Mouse (Mus musculus) layer of hippocampus, adult 9-10 months (tissue): ENCODE results near the gene Rgma.

Source experiments
- DNase-seq: peaks from one replicate; pipeline ENCODE4 v3.0.0; 2022; ENCODE audit warnings: low spot score

Gene Rgma

DNA sequence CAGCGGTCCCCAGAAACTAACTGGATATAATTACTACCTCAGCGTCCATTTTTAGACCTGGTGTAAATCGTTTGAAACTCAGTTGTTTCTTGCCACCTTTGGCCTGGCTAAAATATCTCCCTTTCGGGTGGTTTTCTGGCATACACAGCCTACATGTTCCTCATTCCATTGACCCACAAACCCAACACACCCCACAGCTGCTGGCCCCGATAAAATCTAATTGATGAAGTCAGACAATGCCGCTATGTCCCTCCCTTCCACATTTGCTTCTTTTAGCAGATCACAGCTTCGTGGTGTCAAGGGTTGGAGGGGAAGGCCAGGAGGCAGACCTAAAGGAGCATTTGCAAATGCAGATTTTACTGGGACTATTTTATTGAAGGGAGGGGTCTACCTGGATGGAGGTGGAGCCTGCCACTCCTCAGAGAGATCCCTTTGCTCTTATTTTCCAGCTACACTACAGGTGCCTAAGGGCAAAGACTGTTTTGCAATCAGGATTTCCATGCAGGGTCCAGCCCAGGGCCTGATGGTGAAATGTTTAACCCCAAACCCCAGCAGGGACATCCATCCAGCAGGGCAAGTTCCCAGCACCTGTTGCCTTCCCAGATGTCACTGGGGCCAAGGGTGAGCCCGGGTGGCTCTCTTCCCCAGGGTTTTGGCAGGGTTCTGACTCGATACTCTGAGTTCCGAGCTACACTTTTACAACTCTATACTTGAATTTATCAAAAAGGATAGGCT lies 3.6 kb upstream of the Rgma start:
- DNase-seq: no peak

- no peak for DNase-seq
These were observed 2.8 kb upstream of the Rgma start for GRCm38 (mm10) chr7:73372352-73372970.

DNA sequence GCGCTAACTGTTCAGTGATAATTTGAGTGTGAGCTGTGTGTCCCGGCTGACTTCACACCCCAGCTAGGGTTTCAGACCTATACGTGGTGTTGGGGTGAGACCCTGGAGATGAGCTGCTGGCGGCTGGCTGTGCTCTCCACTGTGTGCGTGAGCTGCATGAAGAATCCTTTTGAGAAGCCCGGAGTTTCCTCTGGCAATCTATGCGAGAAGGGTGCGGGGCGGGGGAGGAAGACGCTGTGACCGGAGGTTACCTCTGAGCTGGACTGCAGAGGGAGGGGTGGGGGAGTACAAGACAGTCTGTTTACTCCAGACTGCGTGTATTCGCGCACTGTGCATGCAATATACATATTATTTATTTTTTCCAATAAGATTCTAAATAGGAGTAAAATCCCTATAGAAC lies 582 bp upstream of the Rgma start:
- DNase-seq: no peak

GRCm38 (mm10) chr7:73376101-73377001 lies 1.0 kb downstream of the Rgma start:
- peak; percentile 94 for DNase-seq

DNA sequence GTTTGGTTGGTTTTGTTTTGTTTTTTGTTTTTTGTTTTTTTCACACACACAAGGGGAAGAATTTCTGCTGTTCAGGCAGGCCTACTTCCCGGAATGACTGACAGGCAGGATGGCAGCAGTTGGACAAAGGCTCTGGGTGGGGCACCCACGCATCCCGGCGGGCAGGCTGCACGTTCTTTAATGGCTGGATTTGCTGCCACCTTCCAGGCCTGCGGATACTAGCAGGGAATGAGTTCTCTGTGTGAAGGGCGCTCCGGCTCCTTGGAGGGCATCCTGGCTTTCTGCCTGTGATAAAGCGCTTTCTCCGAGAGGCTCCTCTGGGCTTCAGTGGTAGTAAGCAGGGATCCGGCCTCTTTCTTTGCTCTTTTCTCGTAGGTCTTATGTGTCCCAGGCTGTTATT lies 2.0 kb downstream of the Rgma start:
- no peak for DNase-seq

DNA sequence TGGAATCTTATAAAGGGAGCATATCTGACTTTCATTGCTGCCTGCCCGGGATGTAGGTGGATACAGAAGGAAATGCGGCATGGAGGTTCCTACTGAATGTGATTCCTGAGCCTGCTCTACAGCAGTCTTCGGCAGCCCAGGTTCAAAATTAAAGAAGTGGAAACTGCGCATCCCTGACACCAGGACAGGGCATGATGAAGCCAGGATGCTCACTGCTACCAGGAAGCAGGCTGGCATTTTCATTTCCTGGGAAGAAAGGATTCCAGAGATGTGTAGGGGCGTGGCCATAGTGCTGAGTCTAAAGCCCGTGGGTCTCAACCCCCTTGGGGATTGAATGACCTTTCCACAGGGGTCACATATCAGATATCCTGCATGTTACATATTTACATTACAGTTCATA lies 2.7 kb downstream of the Rgma start:
- DNase-seq: no peak

GRCm38 (mm10) chr7:73382843-73383242 lies 7.5 kb downstream of the Rgma start:
- DNase-seq: no peak

- no peak for DNase-seq
These were observed 13.6 kb downstream of the Rgma start for GRCm38 (mm10) chr7:73388866-73389265.

- no peak for DNase-seq
These were observed 14.1 kb downstream of the Rgma start for GRCm38 (mm10) chr7:73389419-73389818.

DNA sequence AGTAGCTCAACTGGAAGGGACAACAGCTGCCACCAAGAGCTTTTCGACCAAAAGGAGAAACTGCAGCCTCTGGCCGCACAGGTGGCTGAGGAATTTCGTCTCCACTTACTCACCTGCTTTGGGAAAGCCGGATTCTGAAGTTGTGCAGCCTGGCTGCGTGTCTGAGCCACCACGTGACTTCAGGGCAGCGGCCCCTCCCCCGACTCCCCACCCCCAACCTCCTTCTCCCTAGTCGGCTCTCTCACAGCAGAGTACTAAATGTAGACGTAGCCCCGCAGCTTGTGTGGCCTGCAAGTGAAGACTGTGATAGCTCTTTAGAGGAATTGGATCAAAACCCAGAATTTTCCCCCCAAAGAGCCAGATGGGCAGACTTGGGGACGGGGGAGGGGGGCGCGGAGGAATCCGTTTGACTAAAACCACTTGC lies 14.6 kb downstream of the Rgma start:
- no peak for DNase-seq

GRCm38 (mm10) chr7:73390426-73391001 lies 15.2 kb downstream of the Rgma start:
- no peak for DNase-seq

DNA sequence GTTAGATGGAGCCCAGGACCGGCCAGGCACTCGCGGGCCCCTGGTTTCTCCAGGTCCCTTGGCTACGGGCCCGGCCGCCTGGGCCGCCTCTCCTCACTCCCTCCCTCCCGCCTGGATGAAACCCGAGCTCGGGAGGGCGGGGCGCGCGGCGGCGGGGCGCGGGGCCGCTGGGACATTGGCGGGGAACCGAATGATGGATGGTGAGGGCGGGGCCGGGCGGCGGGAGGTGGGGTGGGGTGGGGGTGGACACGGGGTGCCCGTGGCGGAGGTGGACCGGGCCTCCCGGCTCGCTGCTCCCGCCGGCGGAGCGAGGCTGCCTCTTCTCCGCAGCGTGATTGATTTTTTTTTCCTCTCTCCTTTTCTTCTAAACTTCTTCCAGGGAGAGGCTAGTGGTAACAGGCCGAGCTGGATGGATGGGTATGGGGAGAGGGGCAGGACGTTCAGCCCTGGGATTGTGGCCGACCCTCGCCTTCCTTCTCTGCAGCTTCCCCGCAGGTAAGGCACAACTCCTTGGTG lies 15.8 kb downstream of the Rgma start:
- no peak for DNase-seq

DNA sequence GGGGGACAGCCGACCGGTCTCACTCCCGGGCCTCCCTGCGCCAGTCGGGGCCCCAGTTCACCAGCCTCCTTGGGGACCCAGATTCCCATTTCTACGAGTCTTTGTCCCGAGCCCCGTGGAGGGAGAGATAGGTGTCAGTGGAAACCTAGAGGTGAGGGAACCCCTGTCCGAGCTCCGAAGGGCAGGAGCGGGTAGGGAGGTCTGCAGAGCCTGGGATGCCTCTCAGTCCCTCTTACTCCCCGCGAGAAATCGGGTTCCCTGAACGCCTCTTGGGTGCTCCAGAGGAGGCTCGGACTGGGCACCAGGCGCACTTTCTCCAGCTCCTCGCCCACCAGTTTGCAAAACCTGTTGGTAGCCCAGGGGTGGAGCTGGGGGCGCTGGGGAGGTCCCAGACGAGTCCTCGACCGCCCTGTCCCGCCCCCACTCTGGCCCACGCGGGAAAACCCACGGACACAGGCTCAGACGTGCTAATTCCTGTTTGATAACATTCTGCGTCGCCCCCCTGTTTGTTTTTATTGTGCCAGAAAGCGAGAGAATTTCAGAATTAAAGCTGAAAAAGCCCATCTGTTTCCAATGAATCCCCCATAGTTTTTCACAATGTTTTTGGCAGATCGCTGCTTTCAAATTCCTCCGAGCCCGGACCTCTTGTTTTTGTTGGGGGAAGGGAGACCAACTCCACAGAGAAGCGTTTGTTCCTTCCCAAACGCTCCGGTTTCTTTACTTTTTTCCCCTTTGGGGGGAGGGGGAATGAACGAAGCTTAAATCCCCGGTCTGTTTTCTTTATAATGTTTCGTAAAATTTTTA lies 16.4 kb downstream of the Rgma start:
- DNase-seq: no peak

DNA sequence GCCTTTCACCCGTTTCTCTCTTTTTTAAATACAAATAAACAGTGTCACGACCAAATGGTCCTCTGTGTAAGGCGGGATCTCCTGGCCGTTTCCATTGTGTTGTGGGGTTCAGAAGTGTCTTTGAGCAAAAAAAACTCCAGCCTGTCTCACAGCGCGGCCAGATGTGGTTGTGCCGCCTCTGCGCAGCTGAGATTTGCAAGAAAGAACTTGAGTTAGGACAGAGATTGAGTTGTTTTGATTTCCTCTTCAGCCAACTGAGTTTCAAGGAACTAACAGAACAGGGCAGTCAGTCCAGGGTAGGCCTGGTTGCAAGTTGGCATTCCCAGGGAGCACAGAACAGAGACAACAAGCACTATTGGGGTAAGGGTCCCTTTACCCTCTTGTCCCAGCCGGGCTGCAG lies 17.1 kb downstream of the Rgma start:
- no peak for DNase-seq

DNA sequence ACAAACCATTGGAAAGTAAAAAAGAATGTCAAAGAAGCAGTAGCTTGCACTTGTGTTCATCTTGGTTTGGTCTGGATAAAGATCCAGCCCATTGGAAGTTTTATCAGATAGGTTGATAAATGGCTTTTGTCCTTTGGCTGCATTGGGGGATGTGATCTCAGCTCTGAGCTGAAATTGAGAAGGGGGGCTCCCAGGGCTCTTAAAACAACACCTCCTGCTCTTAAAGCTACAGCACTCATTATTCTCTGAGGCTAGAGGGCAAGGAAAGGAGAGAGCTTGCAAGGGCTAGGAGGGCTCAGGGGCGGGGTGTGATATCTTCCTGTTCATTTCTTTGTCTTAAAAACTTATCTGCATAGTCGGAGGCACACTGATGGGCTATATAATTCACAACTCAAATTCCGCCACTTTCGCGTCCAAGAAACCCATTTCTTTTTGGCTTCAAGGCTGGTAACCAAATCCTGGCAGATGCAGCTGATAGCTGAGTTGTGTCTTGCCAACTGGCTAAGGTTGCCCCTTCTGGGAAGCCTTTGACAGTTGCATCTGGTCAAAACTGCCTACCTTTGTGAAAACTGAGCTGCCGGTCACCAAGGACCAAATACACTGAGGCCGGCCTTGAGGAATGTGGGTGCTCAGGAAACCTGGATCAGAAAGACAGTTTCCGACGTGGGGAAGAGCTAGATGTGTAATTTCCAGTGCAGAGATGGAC lies 18.2 kb downstream of the Rgma start:
- no peak for DNase-seq

DNA sequence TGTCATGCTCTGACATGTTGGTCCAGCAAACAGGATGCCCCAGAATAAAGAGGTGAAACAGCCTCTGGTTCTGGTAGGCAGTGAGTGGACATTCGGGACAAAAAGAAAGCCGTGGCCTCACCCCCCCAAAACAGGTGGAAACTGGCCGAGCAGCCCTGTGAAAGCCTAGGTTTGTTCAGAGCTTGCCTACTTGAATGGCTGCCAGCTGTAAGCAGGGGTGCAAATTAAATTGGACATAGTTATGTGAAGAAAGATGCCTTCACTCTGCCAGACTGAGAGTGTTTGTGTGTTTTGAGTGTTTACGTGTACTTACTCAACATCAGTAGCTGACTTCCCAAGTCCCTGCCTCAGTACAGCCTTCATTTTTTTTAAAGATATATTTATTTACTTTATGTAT lies 18.7 kb downstream of the Rgma start:
- DNase-seq: no peak

GRCm38 (mm10) chr7:73398319-73398718 lies 23.0 kb downstream of the Rgma start:
- DNase-seq: no peak

GRCm38 (mm10) chr7:73398806-73399442 lies 23.6 kb downstream of the Rgma start:
- no peak for DNase-seq

DNA sequence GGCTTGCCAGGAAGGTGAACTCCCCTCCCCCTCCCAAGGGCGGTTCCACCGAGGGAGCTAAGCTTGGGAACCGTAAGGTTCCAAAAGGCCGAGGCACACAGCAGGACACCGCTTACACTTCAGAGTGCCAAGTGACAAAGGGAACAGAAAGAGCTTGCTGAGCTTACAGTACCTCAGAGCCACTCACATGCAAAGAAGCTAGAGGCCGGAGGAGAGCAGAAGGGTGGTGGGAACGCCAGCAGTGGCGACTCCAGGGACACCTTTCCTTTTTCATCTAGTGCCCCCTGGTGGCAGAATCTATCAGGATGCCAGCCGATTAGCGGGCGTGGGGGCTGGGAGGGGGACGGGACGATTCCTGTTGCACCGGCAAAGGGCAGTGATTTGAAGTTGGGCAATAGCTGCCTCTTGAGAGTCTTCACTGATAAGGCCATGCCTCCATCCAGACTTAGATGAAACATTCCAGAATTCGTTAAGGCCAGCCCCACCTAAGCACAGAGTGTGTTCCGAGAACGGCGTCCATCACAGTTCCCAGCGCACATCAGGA lies 24.3 kb downstream of the Rgma start:
- no peak for DNase-seq
